Mouse (Mus musculus): ENCODE results near the gene Tm7sf2. TPM values are rescaled to one million over a fixed set of nuclear protein-coding genes. Genes with fewer than 3 reads are reported as not detected.

The Tm7sf2 gene
- polyA plus RNA-seq, 1 experiment = 59.5 TPM

DNA sequence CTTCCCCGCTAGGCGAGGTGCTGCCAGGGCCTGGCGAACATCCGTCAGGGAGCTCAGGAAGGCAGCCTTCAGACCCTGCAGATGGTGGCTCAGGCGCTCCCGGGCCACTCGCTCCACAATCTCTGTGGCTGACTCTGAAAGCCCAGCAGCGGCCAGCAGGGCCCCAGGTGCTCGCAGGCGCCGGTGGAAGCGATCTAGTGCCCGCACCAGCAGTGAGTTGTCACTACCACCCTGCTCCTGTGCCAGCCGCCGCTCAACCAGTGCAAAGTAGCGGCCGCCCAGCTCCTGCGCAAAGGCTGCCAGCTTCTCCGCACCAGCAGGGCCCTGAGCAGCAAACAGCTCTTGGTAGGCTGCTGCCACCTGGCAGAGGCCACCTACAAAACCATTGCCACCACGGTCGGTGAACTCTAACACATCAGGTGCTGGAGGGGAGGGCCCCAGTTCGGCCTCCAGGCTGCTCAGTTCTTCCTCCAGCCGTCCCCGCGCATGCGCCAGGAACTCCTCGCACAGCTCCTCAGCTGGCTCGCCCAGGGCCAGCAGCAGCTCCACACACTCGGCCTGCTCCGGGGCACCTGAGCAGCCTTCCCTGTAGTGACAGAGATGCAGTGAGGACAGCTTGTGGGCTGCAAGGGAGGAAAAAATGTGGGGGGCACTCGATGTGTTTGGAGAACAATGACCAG is 2.5 kb upstream of the Tm7sf2 start:
- Histone ChIP-seq H3K4me3 (replicated peaks) (no peak overlapping the region), H3K4me1 (peaks cover 50% of the 10 kb centered on the region), H3K9me3 (no peaks in the 10 kb centered on the region), H3K36me3 (replicated peaks; ENCODE audit: low read length) (peaks cover 76% of the 10 kb centered on the region), H3K27me3 (replicated peaks) (no peaks in the 10 kb centered on the region)
- no peak for TF ChIP-seq FLI1 (IDR thresholded peaks at IDR 0.05; ENCODE audit: low read length)
- TF ChIP-seq GATA1 (IDR thresholded peaks at IDR 0.05; ENCODE audit: borderline replicate concordance, low read length) = no peak

DNA sequence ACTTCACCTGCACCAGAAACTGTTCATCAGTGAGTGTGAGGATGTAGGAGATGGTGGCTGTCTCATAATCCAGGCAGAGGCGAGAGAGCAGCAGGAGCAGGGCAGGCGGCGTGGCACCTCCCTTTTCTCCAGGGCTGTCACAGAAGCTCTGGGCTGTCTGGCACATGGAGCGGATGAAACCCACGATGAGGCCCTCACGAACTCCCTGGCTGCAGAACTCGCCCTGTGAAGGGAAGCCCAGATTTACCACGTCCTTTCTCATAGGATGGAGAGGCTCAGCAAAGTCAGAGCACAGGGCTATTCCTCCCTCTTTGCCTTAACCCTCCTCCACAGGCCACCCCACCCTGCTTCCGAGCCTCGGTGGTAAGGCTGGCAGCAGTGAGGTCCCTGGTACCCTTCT is 1.7 kb upstream of the Tm7sf2 start:
- peaks cover 71% of the 10 kb centered on the region for H3K36me3 ChIP-seq (replicated peaks; ENCODE audit: low read length)
- peak overlapping the region; percentile 26 for H3K4me3 ChIP-seq (replicated peaks)
- H3K9me3 ChIP-seq = no peaks in the 10 kb centered on the region
- H3K27me3 ChIP-seq (replicated peaks) = no peaks in the 10 kb centered on the region
- TF ChIP-seq GATA1 (IDR thresholded peaks at IDR 0.05; ENCODE audit: borderline replicate concordance, low read length) = no peak
- TF ChIP-seq FLI1 (IDR thresholded peaks at IDR 0.05; ENCODE audit: low read length) = no peak
- peaks cover 44% of the 10 kb centered on the region for H3K4me1 ChIP-seq

DNA sequence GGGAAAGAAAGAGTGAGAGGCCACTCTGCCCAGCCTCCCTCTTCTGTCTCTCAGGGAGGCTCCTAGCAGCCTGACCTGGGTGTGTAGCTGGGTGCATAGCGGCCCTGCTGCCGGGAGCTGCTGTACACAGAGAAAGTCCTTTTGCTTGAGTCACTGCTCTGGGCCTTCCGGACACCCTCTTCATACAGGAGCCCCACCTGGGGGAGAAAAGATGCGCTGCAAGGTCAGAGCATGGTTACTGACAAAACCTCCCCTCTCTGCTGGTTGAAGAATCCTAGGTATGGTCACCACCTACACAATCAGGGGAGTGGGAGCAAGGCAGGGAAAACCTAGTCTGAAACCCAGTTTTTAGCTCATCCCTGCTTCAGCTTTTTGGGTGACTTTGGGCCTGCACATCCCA is 778 bp upstream of the Tm7sf2 start:
- no peak for TF ChIP-seq GATA1 (IDR thresholded peaks at IDR 0.05; ENCODE audit: borderline replicate concordance, low read length)
- no peak for TF ChIP-seq FLI1 (IDR thresholded peaks at IDR 0.05; ENCODE audit: low read length)
- Histone ChIP-seq H3K9me3 (no peaks in the 10 kb centered on the region), H3K36me3 (replicated peaks; ENCODE audit: low read length) (peaks cover 64% of the 10 kb centered on the region), H3K27me3 (replicated peaks) (no peaks in the 10 kb centered on the region), H3K4me1 (peaks cover 39% of the 10 kb centered on the region), H3K4me3 (replicated peaks) (no peak overlapping the region)

DNA sequence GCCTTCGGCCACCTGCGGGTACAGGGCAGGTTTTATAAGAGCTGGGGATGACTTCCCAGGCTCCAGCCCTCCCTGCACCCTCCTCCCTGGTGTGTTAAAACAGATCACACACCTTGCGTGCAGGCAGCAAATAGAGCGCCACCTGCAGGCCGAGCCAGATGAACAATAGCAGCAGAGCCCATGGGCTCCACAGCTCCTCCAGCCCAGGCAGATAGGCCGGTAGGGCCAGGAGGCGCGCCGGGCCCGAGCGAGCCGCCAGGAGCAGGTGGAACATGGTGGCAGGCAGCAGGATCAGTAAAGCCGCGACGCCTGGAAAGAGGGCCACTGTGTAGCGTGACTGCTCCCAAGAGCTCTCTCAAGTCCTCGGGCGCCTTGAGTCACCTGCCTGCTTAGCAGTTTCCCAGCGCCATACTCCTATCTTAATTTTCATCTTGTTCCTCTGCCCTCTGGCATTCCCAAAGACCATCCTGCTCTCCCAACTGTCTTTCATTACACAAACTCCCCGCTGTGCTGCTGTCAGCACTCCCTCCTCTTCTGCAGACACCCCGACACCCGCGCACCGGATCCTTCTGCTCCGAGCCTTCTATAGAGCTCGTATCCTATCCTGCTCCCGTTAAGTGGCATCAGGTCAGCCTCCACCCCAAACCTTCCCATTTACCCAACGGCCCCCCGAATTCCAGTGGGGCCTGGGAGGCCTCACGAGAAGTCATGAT is 1.0 kb downstream of the Tm7sf2 start:
- Histone ChIP-seq H3K9me3 (no peaks in the 10 kb centered on the region), H3K27me3 (replicated peaks) (no peaks in the 10 kb centered on the region), H3K36me3 (replicated peaks; ENCODE audit: low read length) (peaks cover 56% of the 10 kb centered on the region), H3K4me3 (replicated peaks) (peak overlapping the region; percentile 94), H3K4me1 (peaks cover 57% of the 10 kb centered on the region)
- TF ChIP-seq GATA1 (IDR thresholded peaks at IDR 0.05; ENCODE audit: borderline replicate concordance, low read length) (no peak), FLI1 (IDR thresholded peaks at IDR 0.05; ENCODE audit: low read length) (no peak)

DNA sequence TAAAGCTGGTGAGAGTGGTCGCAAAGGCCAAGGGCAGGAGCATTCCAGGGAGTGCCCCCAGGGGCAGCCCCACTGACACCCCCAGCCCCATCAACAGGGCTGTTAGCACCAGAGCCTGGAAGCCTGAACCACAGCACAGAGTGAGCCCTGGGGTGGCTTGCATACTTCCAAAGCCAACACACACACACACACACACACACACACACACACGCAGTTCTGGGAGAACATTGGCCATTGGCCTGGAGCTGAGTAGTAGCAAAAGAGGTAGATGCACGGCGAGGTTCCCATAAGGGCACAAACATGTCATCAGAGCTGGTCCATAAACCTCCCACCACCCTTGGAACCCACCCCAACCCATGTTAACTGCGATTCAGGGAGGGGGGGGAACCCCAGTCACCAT is 1.6 kb downstream of the Tm7sf2 start:
- no peaks in the 10 kb centered on the region for H3K27me3 ChIP-seq (replicated peaks)
- H3K36me3 ChIP-seq (replicated peaks; ENCODE audit: low read length) = peaks cover 50% of the 10 kb centered on the region
- peaks cover 63% of the 10 kb centered on the region for H3K4me1 ChIP-seq
- H3K9me3 ChIP-seq = no peaks in the 10 kb centered on the region
- TF ChIP-seq GATA1 (IDR thresholded peaks at IDR 0.05; ENCODE audit: borderline replicate concordance, low read length) (no peak), FLI1 (IDR thresholded peaks at IDR 0.05; ENCODE audit: low read length) (no peak)
- peak overlapping the region; percentile 94 for H3K4me3 ChIP-seq (replicated peaks)

DNA sequence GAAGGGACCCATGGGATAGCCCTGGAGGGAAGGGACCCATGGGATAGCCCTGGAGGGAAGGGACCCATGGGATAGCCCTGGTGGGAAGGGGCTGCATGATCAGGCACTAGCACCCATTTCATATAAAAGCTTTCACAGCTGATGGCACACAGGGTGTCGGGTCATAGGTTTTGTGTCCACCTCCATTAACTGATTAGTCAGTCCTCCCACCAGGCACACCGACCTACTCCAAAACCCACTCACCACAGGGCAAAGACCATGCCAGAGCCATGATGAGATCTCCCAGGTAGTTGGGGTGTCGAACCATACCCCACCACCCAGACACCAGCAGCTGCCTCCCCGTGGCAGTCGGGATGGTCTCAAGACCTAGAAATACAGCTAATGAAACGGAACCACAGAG is 5.1 kb downstream of the Tm7sf2 start:
- Histone ChIP-seq H3K36me3 (replicated peaks; ENCODE audit: low read length) (peaks cover 25% of the 10 kb centered on the region), H3K27me3 (replicated peaks) (no peaks in the 10 kb centered on the region), H3K9me3 (no peaks in the 10 kb centered on the region), H3K4me3 (replicated peaks) (peak overlapping the region; percentile 69), H3K4me1 (peaks cover 65% of the 10 kb centered on the region)
- no peak for TF ChIP-seq FLI1 (IDR thresholded peaks at IDR 0.05; ENCODE audit: low read length)
- no peak for TF ChIP-seq GATA1 (IDR thresholded peaks at IDR 0.05; ENCODE audit: borderline replicate concordance, low read length)

DNA sequence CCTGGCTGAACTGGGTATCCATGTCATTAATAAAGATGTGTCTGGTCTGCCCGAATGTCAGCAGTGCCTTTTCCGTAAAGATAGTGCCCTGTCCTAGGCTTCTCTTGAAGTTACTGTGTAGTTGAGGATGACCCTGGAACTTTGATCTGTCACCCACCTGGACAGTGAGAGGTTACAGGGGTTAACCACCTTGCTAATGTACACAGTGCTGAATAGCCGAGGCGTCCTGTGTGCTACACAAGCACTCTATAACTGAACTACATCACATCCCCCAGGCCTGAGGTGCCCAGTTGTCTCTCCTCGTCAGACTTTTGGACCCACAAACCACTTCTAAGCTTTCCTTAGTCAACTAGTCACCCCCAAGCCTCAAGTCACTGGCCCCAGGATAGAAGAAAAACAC is 5.8 kb downstream of the Tm7sf2 start:
- Histone ChIP-seq H3K9me3 (no peaks in the 10 kb centered on the region), H3K4me3 (replicated peaks) (peak overlapping the region; percentile 97), H3K27me3 (replicated peaks) (no peaks in the 10 kb centered on the region), H3K4me1 (peaks cover 59% of the 10 kb centered on the region), H3K36me3 (replicated peaks; ENCODE audit: low read length) (peaks cover 23% of the 10 kb centered on the region)
- no peak for TF ChIP-seq GATA1 (IDR thresholded peaks at IDR 0.05; ENCODE audit: borderline replicate concordance, low read length)
- TF ChIP-seq FLI1 (IDR thresholded peaks at IDR 0.05; ENCODE audit: low read length) = no peak

DNA sequence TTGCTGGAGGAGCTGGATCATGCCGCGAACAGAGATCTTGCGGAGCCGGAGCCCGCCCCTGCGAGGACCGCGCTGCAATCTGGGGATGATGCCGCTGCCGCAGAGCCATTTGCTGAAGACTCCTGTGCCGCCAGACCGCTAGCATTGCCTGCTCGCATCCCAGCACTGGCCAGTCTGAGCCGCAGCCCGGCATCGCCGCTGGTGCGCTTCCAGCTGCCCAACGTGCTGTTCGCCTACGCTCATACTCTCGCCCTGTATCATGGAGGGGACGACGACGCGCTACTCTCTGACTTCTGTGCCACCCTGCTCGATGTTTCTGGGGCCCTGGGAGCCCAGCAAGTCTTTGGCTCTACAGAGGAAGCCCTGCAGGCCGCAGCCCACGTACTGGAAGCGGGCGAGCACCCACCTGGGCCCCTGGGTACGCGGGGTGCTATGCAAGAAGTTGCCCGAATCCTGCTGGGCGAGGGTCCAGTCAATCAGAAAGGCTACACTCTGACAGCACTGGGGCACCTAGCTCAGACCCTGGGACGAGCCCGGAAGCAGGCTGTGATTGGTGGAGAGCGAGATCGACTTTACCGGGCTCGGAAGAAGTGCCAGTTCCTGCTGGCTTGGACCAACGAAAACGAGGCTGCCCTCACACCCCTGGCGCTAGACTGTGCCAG is 6.4 kb downstream of the Tm7sf2 start:
- Histone ChIP-seq H3K27me3 (replicated peaks) (no peaks in the 10 kb centered on the region), H3K4me3 (replicated peaks) (peak overlapping the region; percentile 97), H3K9me3 (no peaks in the 10 kb centered on the region), H3K4me1 (peaks cover 59% of the 10 kb centered on the region), H3K36me3 (replicated peaks; ENCODE audit: low read length) (peaks cover 23% of the 10 kb centered on the region)
- TF ChIP-seq GATA1 (IDR thresholded peaks at IDR 0.05; ENCODE audit: borderline replicate concordance, low read length) (no peak), FLI1 (IDR thresholded peaks at IDR 0.05; ENCODE audit: low read length) (no peak)

DNA sequence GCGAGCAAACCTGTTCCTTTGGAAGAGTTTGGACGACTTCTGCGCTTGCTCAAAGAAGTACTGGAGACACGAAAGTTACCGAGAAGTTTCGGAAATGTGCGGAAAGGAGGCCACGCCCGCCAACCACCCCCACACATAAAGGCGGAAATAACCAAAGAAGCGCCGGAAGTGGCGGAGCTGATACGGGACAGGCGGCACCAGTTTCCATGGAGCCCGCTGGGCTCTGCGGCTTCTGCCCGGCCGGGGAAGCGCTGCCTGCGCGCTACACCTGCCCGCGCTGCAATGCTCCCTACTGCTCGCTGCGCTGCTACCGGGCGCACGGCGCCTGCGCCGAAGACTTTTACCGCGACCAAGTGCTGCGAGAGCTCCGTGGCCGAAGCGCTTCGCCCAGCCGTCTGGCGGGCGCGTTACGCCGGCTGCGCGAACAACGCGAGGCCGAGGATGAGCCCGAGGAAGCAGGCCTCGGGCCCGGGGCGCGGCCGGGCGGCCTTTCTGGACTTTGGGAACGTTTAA is 7.1 kb downstream of the Tm7sf2 start, which contains the start of gene Znhit2:
Gene Znhit2, plus strand, starts transcription at position 172 of the 513 bp plus-strand sequence.
- Histone ChIP-seq H3K27me3 (replicated peaks) (no peaks in the 10 kb centered on the region), H3K4me1 (peaks cover 59% of the 10 kb centered on the region), H3K9me3 (no peaks in the 10 kb centered on the region), H3K4me3 (replicated peaks) (peak within 1 kb of the TSS; percentile 97), H3K36me3 (replicated peaks; ENCODE audit: low read length) (peaks cover 25% of the 10 kb centered on the region)
- TF ChIP-seq GATA1 (IDR thresholded peaks at IDR 0.05; ENCODE audit: borderline replicate concordance, low read length) (peak; percentile 93), FLI1 (IDR thresholded peaks at IDR 0.05; ENCODE audit: low read length) (peak; percentile 90; the same call in 1 of the 2 replicates)
